Mouse (Mus musculus): ENCODE measurements around the gene Rin1.
A peak's percentile ranks its signal among the peaks of the same experiment; 100 is the strongest.

Rin1 gene

DNA sequence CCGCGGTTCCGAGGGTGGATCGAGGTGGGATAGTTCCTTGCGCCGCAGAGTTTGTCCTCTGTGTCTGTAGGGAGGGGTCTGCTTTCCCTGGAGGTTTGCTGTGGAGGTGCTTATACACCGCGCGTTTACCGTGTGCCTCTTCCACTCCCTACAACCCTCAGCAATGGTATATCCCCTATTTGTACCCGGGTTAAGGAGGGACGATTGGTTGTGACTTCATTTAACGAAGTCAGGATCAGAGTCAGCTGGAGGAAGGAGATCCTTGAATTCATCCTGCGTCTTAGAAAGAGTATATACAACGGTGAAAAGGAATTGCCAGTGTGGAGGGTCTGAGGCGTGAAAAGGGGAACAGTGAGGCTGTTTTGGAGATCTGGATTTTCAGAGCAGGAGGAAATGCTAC is 8.7 kb upstream of the Rin1 start:
- DNase-seq (ENCODE audit: low spot score in 2 of 2) = no peak

DNA sequence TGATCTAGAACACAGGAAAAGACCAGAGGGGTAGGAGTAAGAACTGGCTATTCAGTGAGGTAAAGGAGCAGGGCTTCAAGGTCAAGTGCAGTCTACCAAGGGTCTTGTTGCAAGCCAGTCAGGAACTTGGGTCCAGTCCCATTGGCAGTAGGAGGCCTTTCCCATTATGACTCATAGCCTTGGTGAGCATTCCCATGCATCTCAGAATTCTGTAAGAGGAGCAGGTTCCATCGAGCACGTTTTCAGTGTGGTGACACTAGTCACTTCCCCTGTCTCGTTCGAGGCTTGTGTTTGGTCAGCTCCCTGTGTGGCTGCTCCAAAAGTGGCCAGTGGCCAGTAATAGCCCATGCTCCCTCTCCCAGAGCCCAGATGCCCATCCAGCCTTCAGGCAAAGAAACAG is 4.8 kb upstream of the Rin1 start:
- DNase-seq (ENCODE audit: low spot score in 2 of 2) = no peak

DNA sequence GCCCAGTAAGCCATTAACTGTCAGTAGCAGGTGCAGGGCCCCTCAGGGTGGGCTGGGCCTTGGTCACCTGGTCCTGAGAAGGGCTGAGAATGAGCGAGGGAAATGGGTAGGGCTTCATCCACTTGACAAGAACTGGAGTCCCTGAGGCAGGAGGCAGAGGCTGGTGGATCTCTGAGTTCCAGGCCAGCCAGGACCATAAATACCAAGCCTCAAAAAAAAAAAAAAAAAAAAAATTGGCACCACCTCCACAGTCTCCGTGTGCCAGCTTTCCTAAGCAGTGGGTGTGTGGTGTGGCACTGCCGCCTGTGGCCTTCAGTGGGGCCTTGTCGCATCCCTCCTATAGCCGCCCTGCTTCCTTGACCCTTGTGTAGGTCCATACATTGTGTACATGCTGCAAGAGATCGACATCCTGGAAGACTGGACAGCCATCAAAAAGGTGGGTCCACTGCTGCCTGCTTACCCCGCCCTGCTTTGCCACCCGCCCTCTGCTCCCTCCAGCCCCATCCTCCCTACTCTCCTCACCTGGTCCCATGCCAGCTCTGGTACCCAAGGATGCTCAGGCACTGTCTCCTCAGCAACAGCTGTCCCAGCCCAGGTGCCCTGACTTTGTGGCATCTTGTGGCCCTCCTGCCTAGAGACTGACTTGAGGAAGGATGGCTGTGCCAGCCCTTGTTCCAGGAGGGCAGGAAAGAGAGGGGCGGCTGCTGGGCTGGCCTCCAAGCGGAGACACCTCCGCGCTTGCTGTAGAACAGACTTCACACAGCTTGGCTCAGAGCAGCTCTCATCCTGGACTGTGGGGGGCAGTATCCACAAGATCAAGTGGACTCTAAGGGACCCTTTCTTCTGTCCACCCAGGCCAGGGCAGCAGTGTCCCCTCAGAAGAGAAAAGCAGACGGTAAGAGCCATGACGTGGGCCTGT is 1.9 kb upstream of the Rin1 start:
- peak in 1 of 2 experiments; percentile 59 for DNase-seq (ENCODE audit: low spot score in 2 of 2)

DNA sequence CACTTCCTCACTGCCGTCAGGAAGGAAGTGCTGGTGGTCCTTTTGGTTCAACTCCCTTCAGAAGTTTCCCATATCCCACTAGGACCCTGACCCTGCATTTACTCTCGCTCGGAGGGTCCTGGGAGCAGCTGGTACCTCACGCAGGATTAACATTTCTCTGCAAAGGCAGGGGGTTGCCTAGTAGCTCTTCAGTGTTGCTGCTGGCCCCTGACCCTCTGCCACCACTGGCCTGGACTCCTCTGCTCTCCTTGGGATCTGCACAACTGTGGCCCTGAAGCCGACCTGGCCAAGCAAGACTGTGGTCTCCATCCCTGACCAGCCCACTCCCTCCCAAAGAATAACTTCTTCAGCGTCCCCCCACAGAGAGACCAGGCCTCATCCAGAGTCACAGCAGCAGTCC is 956 bp upstream of the Rin1 start:
- DNase-seq (ENCODE audit: low spot score in 2 of 2) = peak in 1 of 2 experiments; percentile 36

DNA sequence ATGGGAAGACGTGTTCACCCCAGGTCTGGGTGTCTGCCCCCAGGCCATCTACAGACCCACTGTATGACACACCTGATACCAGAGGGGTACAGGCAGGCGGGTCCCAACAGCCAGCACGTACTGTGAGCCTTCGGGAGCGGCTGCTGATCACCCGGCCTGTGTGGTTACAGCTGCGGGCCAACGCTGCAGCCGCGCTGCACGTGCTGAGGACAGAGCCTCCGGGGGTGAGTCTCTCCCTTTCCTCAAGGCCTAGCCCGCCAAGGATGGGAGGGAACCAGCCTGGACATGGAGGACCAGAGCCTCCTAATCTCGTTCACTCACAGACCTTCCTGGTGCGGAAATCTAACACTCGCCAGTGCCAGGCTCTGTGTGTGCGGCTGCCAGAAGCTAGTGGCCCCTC is 750 bp downstream of the Rin1 start:
- DNase-seq (ENCODE audit: low spot score in 2 of 2) = peak in 1 of 2 experiments; percentile 47

GRCm38 (mm10) chr19:5051515-5051914 is 1.2 kb downstream of the Rin1 start:
- no peak for DNase-seq (ENCODE audit: low spot score in 2 of 2)

- DNase-seq (ENCODE audit: low spot score in 2 of 2) = peak in 1 of 2 experiments; percentile 44
Measured at GRCm38 (mm10) chr19:5052166-5052822, 2.0 kb downstream of the Rin1 start.

DNA sequence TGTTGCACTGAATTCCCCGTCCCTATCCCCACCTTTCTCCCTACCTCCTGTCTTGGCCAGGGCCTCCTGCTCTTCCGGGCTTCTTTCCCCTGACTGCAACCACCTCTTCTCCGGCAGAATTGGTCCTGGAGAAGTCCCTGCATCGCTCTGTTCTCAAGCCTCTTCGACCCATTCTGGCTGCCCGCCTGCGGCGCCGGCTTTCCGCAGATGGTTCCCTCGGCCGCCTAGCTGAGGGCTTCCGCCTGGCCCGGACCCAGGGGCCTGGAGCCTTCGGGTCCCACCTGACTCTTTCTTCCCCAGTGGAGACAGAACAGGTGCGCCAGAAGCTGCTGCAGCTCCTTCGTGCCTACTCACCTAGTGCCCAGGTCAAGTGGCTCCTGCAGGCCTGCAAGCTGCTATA is 2.6 kb downstream of the Rin1 start:
- DNase-seq (ENCODE audit: low spot score in 2 of 2) = no peak

- DNase-seq (ENCODE audit: low spot score in 2 of 2) = peak in 1 of 2 experiments; percentile 48
Measured at GRCm38 (mm10) chr19:5053909-5054308, 3.6 kb downstream of the Rin1 start.

GRCm38 (mm10) chr19:5056251-5056650 is 6.0 kb downstream of the Rin1 start:
- DNase-seq (ENCODE audit: low spot score in 2 of 2) = peak in 1 of 2 experiments; percentile 61

GRCm38 (mm10) chr19:5057876-5058775 is 7.8 kb downstream of the Rin1 start:
- no peak for DNase-seq (ENCODE audit: low spot score in 2 of 2)

DNA sequence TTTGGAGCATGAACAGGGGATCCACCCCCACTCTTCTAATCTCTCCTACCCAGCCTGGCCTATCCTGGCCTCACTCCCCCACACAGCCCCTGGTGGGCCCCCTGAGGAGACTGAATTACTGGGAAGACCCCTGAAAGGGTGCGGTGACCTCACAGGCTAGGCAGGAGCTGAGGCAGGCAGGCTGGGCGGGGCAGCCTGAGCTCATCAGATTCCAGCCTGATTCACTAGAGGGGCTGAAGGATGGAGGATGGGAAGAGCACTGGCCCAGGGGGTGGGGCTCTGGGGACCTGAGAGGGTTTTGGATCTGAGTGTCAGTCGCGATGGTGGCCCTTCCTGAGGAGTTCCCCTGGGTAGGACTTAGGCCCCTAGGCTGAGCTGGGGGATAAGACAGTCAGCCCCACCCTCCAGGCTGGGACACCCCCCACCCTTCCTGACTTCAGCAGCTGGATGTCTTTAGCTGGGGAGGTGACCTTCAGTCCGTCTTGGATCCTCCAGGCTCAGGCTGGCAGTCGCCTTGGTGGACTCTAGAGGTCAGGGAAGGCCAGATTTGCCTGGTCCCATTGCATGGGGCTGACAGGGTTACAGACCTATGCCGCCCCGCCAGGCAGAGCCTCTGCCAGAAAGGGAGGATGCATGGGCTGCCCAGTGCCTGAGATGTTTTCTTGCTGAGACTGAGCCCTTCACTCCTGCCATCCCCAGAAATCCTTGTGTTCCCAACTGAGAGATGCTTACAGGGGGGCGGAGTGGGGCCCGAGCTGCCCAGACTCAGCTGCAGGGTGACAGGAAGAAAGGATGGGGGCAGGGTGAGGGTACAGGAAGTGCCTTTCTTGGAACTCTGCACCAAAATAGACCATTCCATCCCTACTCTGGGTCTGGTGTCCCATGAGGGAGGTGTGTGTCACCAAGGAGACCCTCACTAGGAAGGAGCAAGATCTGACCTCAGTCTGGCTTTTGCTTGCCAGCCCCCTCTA is 8.8 kb downstream of the Rin1 start:
- no peak for DNase-seq (ENCODE audit: low spot score in 2 of 2)

- DNase-seq (ENCODE audit: low spot score in 2 of 2) = no peak
Measured at GRCm38 (mm10) chr19:5060365-5061330, 10.4 kb downstream of the Rin1 start.

- no peak for DNase-seq (ENCODE audit: low spot score in 2 of 2)
Measured at GRCm38 (mm10) chr19:5062041-5062440, 11.8 kb downstream of the Rin1 start.

- DNase-seq (ENCODE audit: low spot score in 2 of 2) = no peak
Measured at GRCm38 (mm10) chr19:5062446-5062845, 12.2 kb downstream of the Rin1 start.

DNA sequence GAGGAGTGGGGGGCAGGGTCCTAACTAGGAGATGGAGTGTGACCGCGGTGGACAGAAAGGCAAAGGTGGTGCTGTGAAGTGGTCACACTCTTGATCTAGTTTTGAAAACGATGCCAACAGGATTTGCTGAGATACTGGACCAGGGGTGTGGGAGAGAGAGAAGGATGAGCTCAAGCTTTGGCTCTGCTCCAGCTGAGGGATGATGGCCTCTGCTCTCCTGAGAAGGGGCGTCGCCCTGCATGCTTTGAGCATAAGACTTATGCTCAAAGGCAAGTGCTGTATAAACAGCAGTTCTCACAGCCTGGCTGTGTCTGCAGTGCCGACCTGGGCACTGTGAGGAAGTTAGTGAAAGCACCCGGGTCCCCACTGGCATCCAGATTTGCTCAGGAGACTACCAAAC is 14.8 kb downstream of the Rin1 start:
- no peak for DNase-seq (ENCODE audit: low spot score in 2 of 2)

- DNase-seq (ENCODE audit: low spot score in 2 of 2) = no peak
Measured at GRCm38 (mm10) chr19:5067040-5067799, 16.9 kb downstream of the Rin1 start.

GRCm38 (mm10) chr19:5067867-5068569 is 17.7 kb downstream of the Rin1 start, which contains the start of gene Cd248:
Gene Cd248, plus strand, starts transcription at chr19:5068078.
- no peak for DNase-seq (ENCODE audit: low spot score in 2 of 2)

Data from right cerebral cortex, postnatal 10 days (tissue).